Mouse (Mus musculus) right cerebral cortex, postnatal 4 days (tissue): Measurements from ENCODE around the gene Palmd.

Experiments
- DNase-seq: peaks from one replicate; pipeline ENCODE4 v3.0.0-alpha.2; 2022

Palmd gene

GRCm38 (mm10) chr3:116955061-116955460, 13.7 kb downstream of the Palmd start:
- no peak for DNase-seq

DNA sequence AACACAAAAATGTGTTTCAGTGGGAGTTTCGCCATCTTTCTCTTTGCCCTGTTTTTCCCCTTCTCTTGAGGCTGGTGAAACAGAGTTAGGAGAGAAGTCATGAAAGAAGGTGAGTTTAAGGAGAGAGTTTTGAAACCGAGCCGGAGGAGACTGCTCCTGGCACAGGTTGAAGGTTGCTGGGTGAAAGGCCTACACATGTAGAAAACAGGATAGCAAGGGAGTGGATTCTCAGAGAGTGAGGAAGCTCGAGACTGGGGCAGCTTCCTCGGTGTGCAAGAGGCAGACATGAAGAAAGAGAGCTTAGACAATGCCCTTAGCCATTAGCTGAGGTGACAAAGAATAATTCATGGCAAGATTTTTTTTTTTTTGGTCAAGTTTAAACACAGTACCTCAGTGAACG, 15.4 kb downstream of the Palmd start:
- no peak for DNase-seq

GRCm38 (mm10) chr3:116952242-116952899, 16.4 kb downstream of the Palmd start:
- no peak for DNase-seq

- no peak for DNase-seq
Observed at GRCm38 (mm10) chr3:116951489-116951888, 17.3 kb downstream of the Palmd start.

DNA sequence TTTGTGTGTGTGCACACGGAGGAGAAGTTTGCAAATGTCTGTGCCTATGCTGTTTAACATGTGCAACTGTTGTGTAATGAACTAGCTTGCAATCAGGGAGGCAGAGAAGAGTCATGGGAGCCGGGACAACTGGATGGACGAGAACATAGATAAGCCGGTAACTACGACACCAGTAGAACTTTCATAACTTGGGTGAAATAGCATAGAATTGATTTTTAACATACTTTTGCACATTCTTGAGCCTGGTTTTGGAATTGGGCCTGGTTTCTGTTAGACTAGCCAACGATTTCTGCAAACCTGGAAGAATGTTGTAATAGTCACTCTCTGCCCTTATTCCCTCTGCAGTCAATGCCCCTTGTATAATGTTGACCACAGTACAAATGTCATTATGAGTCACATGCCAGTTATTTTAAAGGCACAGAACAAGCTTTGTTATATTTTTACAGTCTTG, 18.1 kb downstream of the Palmd start:
- no peak for DNase-seq

GRCm38 (mm10) chr3:116946476-116946875, 22.3 kb downstream of the Palmd start:
- no peak for DNase-seq

DNA sequence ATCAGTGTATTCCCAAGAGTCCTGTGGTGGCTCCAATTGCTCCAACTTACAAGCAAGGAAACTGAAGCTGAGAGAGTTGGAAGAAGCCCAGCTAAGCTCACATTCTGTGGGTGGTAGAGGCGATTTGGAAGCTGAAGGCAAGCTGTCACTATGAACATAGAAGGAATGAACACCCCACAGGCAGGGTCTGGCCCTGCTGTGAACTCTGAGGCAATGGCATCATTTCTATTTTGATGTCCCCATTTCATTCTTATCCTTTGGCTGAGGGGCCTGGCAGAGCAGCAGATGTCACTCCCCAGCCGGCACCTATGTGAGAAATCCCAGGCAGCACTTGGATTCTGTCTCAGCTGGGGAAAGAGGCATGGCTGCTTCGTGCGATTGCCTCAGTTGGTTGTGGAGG, 25.4 kb downstream of the Palmd start:
- no peak for DNase-seq

GRCm38 (mm10) chr3:116942751-116943150, 26.0 kb downstream of the Palmd start:
- no peak for DNase-seq

GRCm38 (mm10) chr3:116941559-116942117, 27.1 kb downstream of the Palmd start:
- DNase-seq = no peak

DNA sequence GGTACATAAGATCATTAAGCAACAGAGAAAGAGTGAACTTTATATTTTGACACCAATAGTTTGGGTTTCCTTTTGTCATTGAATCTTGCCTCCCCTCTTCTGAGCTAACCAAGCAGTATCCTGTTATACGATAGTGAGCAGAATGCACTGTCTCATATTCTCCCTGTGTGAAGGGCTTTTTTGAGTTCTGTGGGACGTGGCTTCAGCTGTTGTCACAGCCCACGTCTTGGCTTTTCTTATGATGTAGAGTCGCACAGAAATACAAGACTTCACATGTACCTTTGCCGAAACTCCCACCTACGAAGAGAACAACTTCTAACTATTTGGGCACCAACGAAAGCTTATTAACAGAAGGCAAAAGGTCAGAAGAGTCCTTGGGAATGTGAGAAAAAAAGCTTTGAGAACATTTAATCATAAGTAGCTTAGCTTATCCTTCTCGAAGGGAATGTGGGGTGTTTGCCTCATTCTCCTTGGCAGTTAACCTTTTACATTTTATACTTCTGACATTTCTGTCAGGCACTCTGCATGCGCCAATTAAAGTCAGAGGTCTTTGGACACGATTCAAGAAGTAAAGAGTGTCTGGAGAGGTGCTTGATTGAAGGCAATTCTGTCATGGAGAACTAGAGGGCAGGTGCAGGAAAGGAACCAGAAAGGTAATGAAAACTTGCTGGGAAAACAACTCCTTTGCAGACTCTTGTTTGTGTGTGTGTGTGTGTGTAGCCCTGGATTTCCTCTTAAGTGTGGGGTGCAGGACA, 27.8 kb downstream of the Palmd start:
- DNase-seq = no peak

DNA sequence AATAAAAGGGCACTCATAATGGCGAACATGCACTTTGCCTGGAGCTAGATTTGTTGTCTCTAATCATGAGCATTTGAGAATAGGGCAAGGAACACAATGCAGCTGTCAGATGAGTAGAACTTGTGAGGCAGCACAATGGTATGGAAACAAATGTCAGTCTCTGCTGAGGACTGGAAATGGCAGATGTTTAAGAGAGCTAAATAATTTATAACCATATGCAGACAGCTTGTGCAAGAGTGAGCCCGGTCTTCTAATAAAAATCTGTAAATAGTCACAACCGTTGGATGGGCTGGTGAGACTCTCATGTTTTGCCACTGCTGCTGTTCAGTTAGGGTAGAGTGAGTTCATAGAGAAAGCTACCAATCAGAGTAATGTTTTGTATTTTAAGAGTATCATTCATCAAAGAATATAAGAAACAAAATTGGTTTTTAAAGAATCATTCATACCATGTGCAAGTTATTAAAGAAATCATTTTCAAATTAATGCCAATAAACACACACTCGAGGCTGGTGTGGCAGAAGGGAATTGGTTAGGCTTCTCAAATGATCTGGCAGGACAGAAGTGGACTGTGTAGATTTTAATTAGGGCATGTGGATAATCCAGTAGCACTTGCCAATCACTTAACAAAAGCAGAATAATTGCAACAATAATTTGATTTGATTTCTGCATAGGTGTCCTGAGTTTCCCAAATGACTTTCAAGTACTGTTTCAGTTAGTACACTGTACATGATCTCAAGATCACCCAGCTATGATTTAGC, 31.7 kb downstream of the Palmd start:
- DNase-seq = no peak

- DNase-seq = no peak
Observed at GRCm38 (mm10) chr3:116933158-116933557, 35.6 kb downstream of the Palmd start.

DNA sequence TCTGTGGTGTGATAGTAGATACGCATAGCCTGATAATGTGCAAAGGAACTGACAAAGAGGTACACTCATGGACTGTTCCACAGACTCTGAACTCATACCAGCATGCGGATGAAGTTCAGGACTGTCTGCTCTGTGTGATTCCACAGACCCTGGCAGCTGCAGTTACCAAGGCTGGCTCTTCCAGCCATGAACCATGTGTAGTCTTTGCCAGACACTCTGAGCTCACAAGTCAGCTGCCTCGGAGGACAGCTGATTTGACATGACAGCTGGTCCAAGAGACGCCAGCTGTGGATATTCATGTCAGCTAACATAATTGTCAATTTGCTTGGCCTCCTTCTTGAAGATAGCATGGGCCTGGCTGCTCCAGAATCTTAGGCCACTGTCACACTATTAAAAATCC, 39.8 kb downstream of the Palmd start:
- no peak for DNase-seq

DNA sequence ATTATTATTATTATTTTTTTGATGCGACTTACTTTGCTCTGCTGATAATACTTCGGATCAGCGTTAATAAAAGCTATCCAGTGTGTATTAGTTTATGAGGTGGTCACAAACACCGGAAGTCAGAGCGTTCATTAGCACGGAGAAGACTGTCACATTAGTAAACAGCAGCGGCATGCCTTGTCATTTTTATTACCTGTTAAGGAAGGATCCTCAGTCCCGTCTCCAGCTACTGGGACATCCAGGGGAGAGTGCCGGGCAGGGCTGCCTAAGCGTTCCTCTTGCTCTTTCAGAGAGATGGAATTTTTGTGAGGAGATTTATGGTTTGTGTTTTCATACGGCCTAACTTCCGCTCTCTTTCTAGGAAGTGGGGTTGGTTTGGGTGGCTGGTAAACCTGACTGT, 45.7 kb downstream of the Palmd start:
- DNase-seq = no peak

- DNase-seq = no peak
Observed at GRCm38 (mm10) chr3:116921535-116921934, 47.3 kb downstream of the Palmd start.

- no peak for DNase-seq
Observed at GRCm38 (mm10) chr3:116917016-116917415, 51.8 kb downstream of the Palmd start.

GRCm38 (mm10) chr3:116914931-116915330, 53.9 kb downstream of the Palmd start:
- no peak for DNase-seq

DNA sequence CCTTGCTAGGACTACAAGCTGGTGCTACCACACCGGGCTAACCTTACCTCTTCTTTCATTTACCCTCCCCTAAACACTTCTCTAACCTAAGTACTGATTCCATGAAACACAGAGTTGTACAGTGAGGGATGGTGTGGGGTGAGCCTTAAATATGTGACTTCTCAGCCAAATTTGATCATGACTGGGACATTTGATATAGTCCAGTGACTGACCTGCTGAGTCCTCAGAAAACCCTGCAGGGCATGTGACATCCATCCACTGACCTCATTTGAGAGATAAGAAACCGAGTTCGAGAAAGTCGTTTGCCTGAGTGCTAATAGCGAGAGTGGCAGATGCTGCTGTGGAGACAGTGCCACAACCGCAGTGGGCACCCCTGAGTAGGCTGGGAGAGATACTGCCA, 54.4 kb downstream of the Palmd start:
- no peak for DNase-seq

- DNase-seq = no peak
Observed at GRCm38 (mm10) chr3:116906596-116906995, 62.2 kb downstream of the Palmd start.

- DNase-seq = peak; percentile 15
Observed at GRCm38 (mm10) chr3:116905898-116906297, 62.9 kb downstream of the Palmd start.

DNA sequence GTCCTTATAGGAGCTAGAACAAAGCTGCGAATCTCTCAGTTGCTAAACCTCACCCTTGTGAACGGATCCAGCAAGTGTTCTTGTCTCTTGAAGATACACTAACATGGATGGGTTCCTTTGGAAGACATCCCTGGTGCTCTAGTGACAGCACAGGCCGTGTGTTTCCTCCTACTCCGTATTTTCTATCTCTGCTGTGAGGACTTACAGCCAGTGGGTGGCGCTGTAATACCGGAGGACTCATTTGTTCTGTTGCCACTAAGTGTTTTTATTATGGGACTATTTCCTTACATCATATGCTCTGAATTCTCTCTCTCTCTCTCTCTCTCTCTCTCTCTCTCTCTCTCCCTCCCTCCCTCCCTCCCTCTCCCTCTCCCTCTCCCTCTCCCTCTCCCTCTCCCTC, 64.6 kb downstream of the Palmd start:
- DNase-seq = peak; percentile 85

GRCm38 (mm10) chr3:116892872-116893271, 75.9 kb downstream of the Palmd start:
- no peak for DNase-seq

GRCm38 (mm10) chr3:116892206-116892563, 76.6 kb downstream of the Palmd start:
- DNase-seq = no peak
